Mouse (Mus musculus) C2C12 (cell line): ENCODE measurements around the gene Mapk8ip1. TPM values are rescaled to one million over a fixed set of nuclear protein-coding genes. Genes with fewer than 3 reads are reported as not detected.

Source experiments
- H3K27me3 ChIP-seq: one replicate; pipeline ENCODE4 v1.6.1; 2011; ENCODE audit not compliant: control insufficient read depth, insufficient read depth, insufficient read length
- H3K36me3 ChIP-seq: one replicate; pipeline ENCODE4 v1.6.1; 2011; ENCODE audit not compliant: control insufficient read depth, insufficient read depth
- H3K4me3 ChIP-seq: one replicate; pipeline ENCODE4 v1.5.1; 2011; ENCODE audit warnings: mild to moderate bottlenecking, control low read depth; ENCODE audit not compliant: poor library complexity, insufficient read depth, severe bottlenecking
- H3K79me2 ChIP-seq: one replicate; pipeline ENCODE4 v1.6.1; 2011; ENCODE audit not compliant: control insufficient read depth, insufficient read depth
- H3K79me3 ChIP-seq: one replicate; pipeline ENCODE4 v1.6.1; 2011; ENCODE audit warnings: low read depth, control low read depth
- H3ac ChIP-seq: one replicate; pipeline ENCODE3; 2011; ENCODE audit warnings: low read depth; ENCODE audit not compliant: control insufficient read depth, insufficient read length
- CEBPB ChIP-seq: IDR thresholded peaks from one replicate; pipeline ENCODE4 v1.6.1; 2011; ENCODE audit warnings: low read depth, mild to moderate bottlenecking, control low read depth, moderate library complexity
- CTCF ChIP-seq: IDR thresholded peaks from one replicate; pipeline ENCODE4 v1.5.1; 2011; ENCODE audit not compliant: control insufficient read depth, insufficient read depth, insufficient read length
- FOSL1 ChIP-seq: IDR thresholded peaks from one replicate; pipeline ENCODE4 v1.8.0; 2011; ENCODE audit warnings: mild to moderate bottlenecking, low read length; ENCODE audit not compliant: poor library complexity, insufficient read depth, severe bottlenecking
- MAX ChIP-seq: IDR thresholded peaks from one replicate; pipeline ENCODE4 v1.6.1; 2011; ENCODE audit warnings: mild to moderate bottlenecking, control low read depth
- MYOD1 ChIP-seq: IDR thresholded peaks from one replicate; pipeline ENCODE4 v1.6.1; 2011; ENCODE audit warnings: low read depth; ENCODE audit not compliant: control insufficient read depth, insufficient read length
- MYOG ChIP-seq: IDR thresholded peaks from one replicate; pipeline ENCODE4 v1.6.1; 2011; ENCODE audit not compliant: control insufficient read depth, insufficient read length; ENCODE audit errors: extremely low read depth
- USF1 ChIP-seq: IDR thresholded peaks from one replicate; pipeline ENCODE4 v1.6.1; 2011; ENCODE audit warnings: low read depth, mild to moderate bottlenecking, control low read depth, moderate library complexity
- polyA plus RNA-seq: library from polyadenylated mRNA; unstranded; fragments of >200 nt; fragmentation: generic; extraction: Trizol; gene quantifications from one replicate; pipeline ENCODE4 v1.2.1, GENCODE M21; 2012; ENCODE audit warnings: missing spikeins

Mapk8ip1 gene
- polyA plus RNA-seq, 1 experiment = 18.8 TPM

GRCm38 (mm10) chr2:92362571-92363228 lies 38.4 kb downstream of the Mapk8ip1 start:
- H3ac ChIP-seq = no peak overlapping the region
- TF ChIP-seq CTCF = no peak
- TF ChIP-seq CEBPB = no peak
- no peak for TF ChIP-seq MAX
- no peak for TF ChIP-seq MYOD1
- TF ChIP-seq MYOG = no peak
- no peak for TF ChIP-seq FOSL1
- TF ChIP-seq USF1 = no peak
- no peaks in the 10 kb centered on the region for H3K79me3 ChIP-seq
- H3K4me3 ChIP-seq = no peak overlapping the region
- no peaks in the 10 kb centered on the region for H3K27me3 ChIP-seq
- H3K36me3 ChIP-seq = peaks cover 5% of the 10 kb centered on the region
- H3K79me2 ChIP-seq = no peaks in the 10 kb centered on the region

GRCm38 (mm10) chr2:92361795-92362194 lies 39.3 kb downstream of the Mapk8ip1 start:
- H3K79me2 ChIP-seq = no peaks in the 10 kb centered on the region
- no peak overlapping the region for H3ac ChIP-seq
- peaks cover 9% of the 10 kb centered on the region for H3K36me3 ChIP-seq
- H3K79me3 ChIP-seq = no peaks in the 10 kb centered on the region
- H3K4me3 ChIP-seq = no peak overlapping the region
- TF ChIP-seq CTCF (no peak), MAX (no peak), MYOD1 (no peak), CEBPB (no peak), FOSL1 (no peak), MYOG (no peak), USF1 (no peak)
- H3K27me3 ChIP-seq = no peaks in the 10 kb centered on the region

GRCm38 (mm10) chr2:92360893-92361292 lies 40.2 kb downstream of the Mapk8ip1 start:
- H3K79me3 ChIP-seq = no peaks in the 10 kb centered on the region
- H3K27me3 ChIP-seq = no peaks in the 10 kb centered on the region
- peaks cover 12% of the 10 kb centered on the region for H3K36me3 ChIP-seq
- H3K4me3 ChIP-seq = no peak overlapping the region
- no peak overlapping the region for H3ac ChIP-seq
- no peaks in the 10 kb centered on the region for H3K79me2 ChIP-seq
- TF ChIP-seq MYOG (no peak), CEBPB (no peak), MAX (no peak), MYOD1 (no peak), USF1 (no peak), CTCF (no peak)

GRCm38 (mm10) chr2:92360186-92360823 lies 40.8 kb downstream of the Mapk8ip1 start:
- Histone ChIP-seq H3K4me3 (no peak overlapping the region), H3ac (no peak overlapping the region), H3K79me3 (no peaks in the 10 kb centered on the region), H3K79me2 (no peaks in the 10 kb centered on the region), H3K27me3 (no peaks in the 10 kb centered on the region), H3K36me3 (peaks cover 12% of the 10 kb centered on the region)
- TF ChIP-seq MYOG (no peak), USF1 (no peak), MYOD1 (no peak), FOSL1 (no peak), CTCF (no peak), CEBPB (no peak), MAX (no peak)

- TF ChIP-seq MYOD1 (no peak), CTCF (no peak), CEBPB (no peak)
- Histone ChIP-seq H3ac (no peak overlapping the region), H3K4me3 (no peak overlapping the region), H3K27me3 (no peaks in the 10 kb centered on the region), H3K79me2 (no peaks in the 10 kb centered on the region), H3K36me3 (peaks cover 12% of the 10 kb centered on the region), H3K79me3 (no peaks in the 10 kb centered on the region)
These were observed 41.8 kb downstream of the Mapk8ip1 start for GRCm38 (mm10) chr2:92359301-92359700.
